Comparison of ENCODE assay signal across 19 mouse cellular contexts in the genomic region with DNA sequence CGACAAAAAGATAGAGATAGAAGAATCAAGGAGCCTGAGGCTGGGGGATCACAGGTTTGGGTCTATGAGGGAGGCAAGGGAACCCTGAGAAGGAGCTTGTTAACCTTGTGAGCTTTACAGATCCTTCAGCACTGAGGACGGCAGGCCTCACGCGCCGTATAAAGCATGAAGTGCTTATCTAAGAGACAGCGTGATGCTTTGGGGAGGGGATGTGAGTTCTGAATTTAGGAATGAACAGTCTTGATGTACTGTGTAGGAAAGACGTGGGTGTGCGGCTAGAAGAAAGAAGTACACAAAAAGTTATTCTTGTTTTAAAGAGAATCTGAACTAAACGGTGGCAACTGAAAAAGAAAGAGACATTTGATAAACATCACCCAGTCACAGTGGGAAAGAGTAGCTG. TPM values are rescaled to one million over a fixed set of nuclear protein-coding genes. Genes with fewer than 3 reads are reported as not detected.
"Had no signal": no experiment of that assay in that cellular context is flagged by ENCODE, and none has a peak within 500 bp of the region (broad histone marks: within the 10 kb centered on the region; RNA-seq: fewer than 3 reads in every experiment).

No protein-coding gene starts in this region.

- H3K4me3 ChIP-seq: kidney, embryonic 15.5 days; liver, embryonic 13.5 days; neural tube, embryonic 12.5 days; neural tube, embryonic 15.5 days; stomach, embryonic 15.5 days had no signal

- H3K27ac ChIP-seq: kidney, embryonic 15.5 days; liver, embryonic 13.5 days; neural tube, embryonic 12.5 days; neural tube, embryonic 15.5 days; stomach, embryonic 15.5 days had no signal

- DNase-seq: kidney, adult 11 months; kidney, adult 8-10 months; kidney, postnatal 10 days; kidney, postnatal 36 days; liver, embryonic 13.5 days; lung, adult 2 months; lung, postnatal 14 days; lung, postnatal 4 days; midbrain, embryonic 14.5 days; retina, postnatal 1 day; spleen, adult 18-20 months; thymus, adult 18-20 months; thymus, postnatal 36 days had no signal

RNA-seq across cellular contexts. Expression of gene Wasf1, which starts 3.3 kb away (rescaled TPM):
- total RNA-seq: megakaryocyte progenitor cell, adult 5-6 weeks; megakaryocyte-erythroid progenitor cell, adult 5-6 weeks had no signal
